Mouse (Mus musculus): ENCODE data around the gene Mettl26. TPM values are rescaled to one million over a fixed set of nuclear protein-coding genes. Genes with fewer than 3 reads are reported as not detected.

Mettl26 gene
- total RNA-seq, 2 experiments from 2014 or later: 11.8 to 15.2 TPM

DNA sequence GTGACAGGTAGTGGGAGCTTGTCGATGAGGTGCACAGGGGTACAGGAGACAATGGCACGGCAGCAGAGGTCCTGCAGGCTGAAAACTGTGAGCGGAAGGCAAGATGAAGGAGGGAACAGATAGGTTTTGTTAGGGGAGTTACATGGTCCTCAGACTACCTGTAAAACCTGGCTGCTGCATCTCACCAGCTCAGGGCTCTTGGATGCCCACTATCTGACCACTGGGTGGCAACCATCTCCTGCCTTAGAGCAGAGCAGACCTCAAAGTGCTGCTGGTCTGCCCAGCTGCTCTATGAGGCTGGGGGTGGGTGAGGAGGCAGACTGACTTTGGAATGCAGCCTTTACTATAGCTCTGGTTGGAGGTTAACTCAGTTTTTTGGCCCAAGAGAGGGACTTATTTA, 8.9 kb downstream of the Mettl26 start:
- no peak for DNase-seq

- no peak for DNase-seq
These were observed 10.8 kb downstream of the Mettl26 start for GRCm38 (mm10) chr17:25885636-25886035.

- DNase-seq: no peak
These were observed 11.9 kb downstream of the Mettl26 start for GRCm38 (mm10) chr17:25886806-25887205.

GRCm38 (mm10) chr17:25887467-25887866, 12.6 kb downstream of the Mettl26 start:
- DNase-seq: no peak

GRCm38 (mm10) chr17:25888837-25889236, 14.0 kb downstream of the Mettl26 start:
- DNase-seq: no peak

DNA sequence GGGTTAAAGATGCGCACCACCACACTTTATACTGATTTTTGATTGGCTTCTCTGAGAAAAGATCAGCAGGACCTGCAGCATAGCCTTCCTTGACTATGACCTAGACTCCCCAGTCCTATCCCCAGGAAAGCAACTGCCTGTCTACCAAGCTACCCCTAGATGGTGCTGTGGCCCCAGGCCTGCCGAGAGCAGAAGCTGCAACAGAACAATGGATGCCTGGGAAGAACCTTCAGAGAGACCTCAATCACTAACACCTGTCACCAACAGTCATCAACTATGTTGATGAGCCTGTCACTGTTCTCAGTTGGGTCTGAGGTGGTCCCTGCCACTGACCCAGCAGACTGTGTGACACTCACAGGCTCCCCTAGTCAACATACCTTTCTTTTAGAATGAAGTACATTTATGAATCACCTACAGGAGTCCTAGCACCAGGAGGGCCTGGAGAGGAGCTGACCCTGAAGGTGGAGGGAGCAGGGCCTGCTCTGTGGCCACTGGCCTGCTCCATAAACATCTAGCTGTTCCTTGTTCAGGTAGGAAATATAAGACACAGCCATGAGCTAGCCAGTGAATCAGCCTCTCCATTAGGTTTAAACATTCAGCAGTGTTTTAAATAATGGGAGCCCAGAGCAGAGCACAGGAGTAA, 19.2 kb downstream of the Mettl26 start:
- DNase-seq: peak; percentile 71

DNA sequence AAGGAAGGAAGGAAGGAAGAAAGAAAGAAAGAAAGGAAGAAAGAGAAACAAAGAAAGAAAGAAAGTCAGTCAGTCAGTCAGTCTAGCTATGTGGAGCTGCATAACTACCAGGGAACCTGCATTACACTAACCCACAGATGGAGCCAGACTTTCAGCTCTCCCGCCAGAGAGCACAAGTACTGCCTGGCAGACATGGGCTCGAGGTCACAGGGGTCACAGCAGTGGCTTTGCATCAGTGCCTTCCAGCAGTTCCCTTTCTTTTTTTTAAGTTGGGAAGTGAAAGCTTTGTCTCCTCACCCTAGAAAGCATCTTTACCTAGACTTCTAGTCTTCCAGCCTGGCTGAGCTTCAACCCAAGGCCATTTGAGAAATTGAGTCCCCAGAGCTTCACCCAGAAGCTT, 20.5 kb downstream of the Mettl26 start:
- DNase-seq: peak in 1 of 2 experiments; percentile 49

- no peak for DNase-seq
These were observed 21.0 kb downstream of the Mettl26 start for GRCm38 (mm10) chr17:25895891-25896290.

DNA sequence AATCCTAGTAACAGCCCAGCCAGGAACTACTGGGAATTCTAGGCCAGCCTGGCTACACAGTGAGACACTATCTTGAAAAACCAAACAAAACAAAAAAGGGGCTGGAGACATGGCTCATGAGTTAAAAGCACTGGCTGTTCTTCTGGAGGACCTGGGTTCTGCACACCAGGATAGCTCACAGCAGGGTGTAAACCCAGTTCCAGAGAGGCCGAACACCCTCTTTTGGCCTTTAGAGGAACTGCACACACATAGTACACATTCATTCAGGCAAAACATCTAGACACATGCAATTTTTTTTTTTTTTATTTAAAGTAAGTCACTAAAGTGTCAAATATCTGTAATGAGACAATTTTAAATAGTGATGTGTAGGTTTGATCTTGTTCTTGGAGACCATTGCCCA, 25.3 kb downstream of the Mettl26 start:
- DNase-seq: no peak

- no peak for DNase-seq
These were observed 28.2 kb downstream of the Mettl26 start for GRCm38 (mm10) chr17:25903061-25903460.

DNA sequence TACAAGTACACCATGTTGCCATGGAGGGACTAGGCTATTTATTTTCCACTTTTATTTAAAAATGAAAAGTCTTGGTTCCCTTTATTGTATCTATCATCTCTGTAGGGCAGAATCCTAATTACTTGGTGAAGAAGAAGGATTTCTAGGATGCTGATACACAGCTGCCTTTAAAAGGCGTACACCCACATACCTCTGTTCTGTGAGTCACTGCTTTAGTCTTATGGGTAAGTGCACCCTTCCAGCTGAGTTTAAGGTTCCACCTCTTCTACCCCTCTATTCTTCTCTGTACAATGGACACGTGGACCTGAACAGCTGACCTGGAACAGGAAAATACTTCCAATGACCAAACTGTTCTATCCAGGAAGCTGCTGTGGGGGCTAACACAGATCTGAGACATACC, 32.8 kb downstream of the Mettl26 start:
- no peak for DNase-seq

DNA sequence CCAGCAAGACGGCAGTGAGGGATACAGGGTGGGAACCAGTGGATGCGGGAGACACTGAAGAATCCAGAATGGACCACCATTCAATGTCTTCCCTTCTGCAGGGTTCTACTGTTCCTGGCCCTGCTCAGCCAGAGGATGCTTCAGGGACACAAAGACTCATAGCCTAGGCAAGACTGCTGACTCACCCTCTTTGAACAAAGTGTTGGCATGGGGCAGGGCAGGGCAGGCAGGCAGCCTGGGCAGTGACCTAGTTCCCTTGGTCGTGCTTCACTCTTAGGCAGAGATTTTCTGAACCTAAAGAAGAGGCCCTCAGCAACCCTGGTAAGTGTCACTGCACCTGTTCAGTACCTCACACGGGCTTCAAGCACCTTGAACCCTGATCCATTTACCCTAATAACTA, 36.9 kb downstream of the Mettl26 start:
- peak; percentile 63 to 75 for DNase-seq

GRCm38 (mm10) chr17:25913186-25913876, 38.5 kb downstream of the Mettl26 start:
- DNase-seq: peak; percentile 20

DNA sequence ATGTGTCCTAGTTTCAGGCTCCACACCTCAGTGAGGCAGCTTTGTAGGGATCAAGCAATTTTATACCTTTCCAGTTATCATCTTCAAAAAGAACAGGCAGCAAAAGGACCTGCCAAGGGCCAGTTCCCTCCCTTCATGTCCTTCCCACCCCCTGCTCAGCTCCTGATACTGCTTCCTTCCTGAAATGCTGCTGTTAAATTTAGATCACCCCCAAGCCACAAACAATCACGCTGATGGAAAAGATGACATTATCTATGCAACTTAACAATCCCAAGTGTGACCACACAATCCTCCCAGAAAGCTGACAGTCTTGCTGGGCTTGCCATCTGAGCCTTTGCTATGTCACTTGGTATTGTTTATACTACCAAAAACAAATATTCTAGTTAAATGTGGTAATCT, 39.0 kb downstream of the Mettl26 start:
- DNase-seq: peak; percentile 51 to 63

- DNase-seq: peak in 1 of 2 experiments; percentile 26
These were observed 39.4 kb downstream of the Mettl26 start for GRCm38 (mm10) chr17:25914295-25914694.

DNA sequence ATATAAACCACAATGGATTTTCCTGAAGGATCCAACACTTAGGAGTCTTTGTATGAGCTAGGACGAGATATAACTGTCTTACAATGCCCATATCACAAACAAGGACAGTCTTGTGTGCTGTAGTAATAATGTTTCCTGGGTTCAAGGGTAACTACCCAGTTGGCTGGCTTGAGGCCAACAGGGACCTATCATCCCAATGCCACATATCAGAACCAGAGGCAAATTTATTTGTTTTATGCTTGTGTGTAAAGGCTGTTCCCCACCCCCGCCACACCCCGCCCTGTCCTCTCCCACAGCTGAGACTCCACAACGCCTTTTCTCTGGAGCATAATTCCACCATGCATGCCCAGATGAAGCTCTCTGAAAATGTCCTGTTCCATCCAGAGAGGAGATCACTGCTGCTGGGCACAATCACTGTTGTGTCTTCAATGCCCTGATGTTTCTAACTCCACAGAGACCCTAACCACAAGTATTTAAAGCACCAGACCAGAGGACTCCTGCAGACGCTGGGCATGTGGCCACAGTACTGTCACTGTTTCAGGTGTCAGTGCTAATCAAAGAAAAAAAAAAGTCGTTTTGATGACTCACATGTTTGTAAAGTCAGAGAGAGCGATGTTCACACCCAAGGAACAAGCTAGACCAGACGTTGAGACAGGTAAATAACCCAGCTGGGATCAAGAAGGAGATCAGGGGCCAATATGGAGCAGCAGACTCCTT, 42.2 kb downstream of the Mettl26 start:
- DNase-seq: no peak

GRCm38 (mm10) chr17:25918037-25918750, 43.3 kb downstream of the Mettl26 start:
- no peak for DNase-seq

DNA sequence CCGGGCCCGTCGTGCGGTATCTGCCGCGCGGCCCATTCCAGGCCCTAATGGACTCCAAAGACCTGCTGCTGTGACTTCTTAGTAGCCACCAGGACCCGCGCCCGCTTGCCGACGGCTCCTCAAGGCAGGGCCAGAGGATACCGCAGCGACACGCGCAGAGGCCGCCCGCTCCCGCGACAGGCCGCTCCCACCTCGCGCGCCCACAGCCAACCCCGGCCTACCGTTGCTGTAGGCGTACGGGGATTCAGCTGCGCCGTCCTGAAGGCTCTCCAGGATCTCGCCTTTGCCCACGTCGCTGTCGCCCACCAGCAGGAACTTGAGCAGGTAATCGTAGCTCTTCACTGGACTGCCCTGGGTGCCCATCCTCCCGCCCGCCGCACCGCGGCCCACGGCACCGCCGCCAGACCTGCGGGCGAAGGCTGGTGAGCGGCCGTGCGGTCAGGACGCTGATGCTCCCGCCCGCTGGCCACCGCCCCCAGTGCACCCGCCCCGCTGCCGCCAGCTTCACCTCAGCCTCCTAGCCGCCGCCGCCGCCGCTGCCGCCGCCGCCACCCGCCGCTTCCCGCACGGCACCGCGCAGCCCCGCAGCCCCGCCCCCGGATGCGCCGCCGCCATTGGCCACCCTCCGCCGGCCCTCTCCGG, 44.4 kb downstream of the Mettl26 start, which contains the start of gene Rab40c:
Gene Rab40c (minus strand): TSS at position 584 of the 642 bp plus-strand sequence.
- DNase-seq: no peak

DNA sequence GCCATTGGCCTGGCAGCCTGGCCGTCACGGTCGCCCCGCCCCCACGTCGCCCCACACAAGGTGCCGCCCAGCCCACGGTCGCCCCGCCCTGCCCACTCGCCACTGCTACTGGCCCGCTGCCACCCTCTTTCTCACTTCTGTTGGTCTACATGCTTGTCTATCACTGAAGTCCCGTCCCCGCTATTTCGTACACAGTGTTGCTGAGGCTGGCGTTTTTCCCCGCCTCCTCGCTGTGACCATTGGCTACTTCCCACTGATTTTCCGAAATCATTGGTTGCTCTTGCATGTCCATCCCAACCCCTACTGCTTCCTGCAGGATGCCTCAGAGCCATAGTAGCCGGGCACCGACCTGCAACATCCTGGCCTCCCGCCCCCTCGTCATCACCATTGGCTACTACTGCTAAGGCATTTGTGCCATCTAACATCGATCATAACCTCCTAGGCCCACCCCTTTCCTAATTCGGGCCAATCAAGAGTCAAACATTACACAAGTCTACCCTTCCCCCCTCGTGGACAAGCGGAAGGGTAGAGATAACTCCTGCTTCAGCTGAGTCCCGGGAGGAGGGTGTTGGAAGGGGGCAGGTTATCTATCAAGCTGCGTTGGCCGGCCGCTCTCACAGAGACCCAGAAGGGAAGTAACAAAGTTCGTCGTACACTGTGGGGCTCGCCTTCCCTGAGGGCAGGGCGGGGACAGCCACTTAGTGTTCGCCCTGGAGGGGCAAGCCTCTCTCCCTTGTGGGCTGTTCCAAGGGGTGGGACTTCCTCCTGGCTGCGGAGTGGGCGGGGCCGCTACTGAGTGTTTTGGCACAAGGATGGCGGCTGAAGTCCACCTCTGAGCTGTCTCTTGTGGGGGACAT, 45.1 kb downstream of the Mettl26 start:
- peak; percentile 100 for DNase-seq

DNA sequence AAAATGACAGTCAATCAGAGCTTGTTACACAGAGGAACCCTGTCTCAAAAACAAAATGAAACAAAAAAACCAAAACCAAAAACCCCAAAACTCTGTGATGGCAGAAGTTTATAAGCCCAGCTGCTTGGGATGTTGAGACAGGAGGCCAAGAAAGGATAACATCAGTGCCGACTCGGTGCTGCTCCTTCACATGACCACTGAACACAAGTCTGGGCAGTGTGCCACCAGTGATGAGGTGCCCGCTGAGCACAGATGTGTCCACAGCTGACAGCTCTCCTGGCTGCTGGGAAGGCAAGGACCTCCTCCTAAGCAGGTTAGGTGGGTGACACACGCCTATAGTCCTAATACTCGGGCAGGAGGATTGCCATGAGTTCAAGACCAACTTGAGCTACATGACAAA, 47.2 kb downstream of the Mettl26 start:
- DNase-seq: peak in 1 of 2 experiments; percentile 27

DNA sequence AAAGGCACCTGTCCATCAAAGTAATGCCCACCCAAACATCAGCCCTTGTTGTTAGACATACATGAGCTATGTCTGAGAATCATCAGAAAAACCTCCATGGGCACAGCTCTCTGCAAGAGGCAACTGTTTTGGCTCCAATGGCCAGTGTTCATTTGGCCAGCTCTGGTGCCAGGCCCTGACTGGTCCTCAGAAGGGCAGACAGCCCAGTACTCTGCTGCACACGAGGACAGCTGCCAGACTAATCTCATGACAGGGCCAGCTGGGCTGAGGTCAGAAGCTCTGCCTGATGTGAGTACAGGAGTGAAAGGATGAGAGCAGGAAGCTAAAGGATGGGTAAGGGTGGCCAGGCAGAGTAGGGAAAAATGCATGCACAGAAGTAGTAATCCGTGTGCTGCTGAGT, 50.5 kb downstream of the Mettl26 start:
- peak; percentile 72 to 82 for DNase-seq
